Mouse (Mus musculus) testis, adult 10 weeks (tissue): ENCODE measurements around the gene Dusp15. TPM values are rescaled to one million over a fixed set of nuclear protein-coding genes. Genes with fewer than 3 reads are reported as not detected.

Experiments
- polyA plus RNA-seq: library from polyadenylated mRNA; stranded (reverse); fragments of 350-450 nt; fragmentation: Illumina TruSeq; extraction: RNeasy Lipid Tissue Mini Kit (QIAGEN cat#74804); gene quantifications from one replicate; pipeline ENCODE4 v1.2.3, GENCODE M21; 2014; ENCODE audit warnings: low read depth, low replicate concordance

The Dusp15 gene
- polyA plus RNA-seq, result 77.7 TPM

GRCm38 (mm10) chr2:152951065-152951849 is at the start of gene Dusp15:
TSS of gene Dusp15 (minus strand) at chr2:152951698.

GRCm38 (mm10) chr2:152962091-152962793 is 10.7 kb upstream of the Dusp15 start, which contains the start of gene Ttll9:
TSS of gene Ttll9 (plus strand) at chr2:152962485.

GRCm38 (mm10) chr2:152933048-152933447 is 18.4 kb downstream of the Dusp15 start, which contains the start of gene Foxs1:
TSS of gene Foxs1 (minus strand) at chr2:152933208.

GRCm38 (mm10) chr2:152911031-152911430 is 40.5 kb downstream of the Dusp15 start, which contains the start of gene Mylk2:
TSS of gene Mylk2 (plus strand) at chr2:152911352.

Other genes with a start within 250 kb of the Dusp15 start
- gene Id1, start 215.4 kb downstream of the Dusp15 start, polyA plus RNA-seq, result 1.1 TPM
- not detected for gene Cox4i2, start 197.5 kb downstream of the Dusp15 start, polyA plus RNA-seq
- gene Bcl2l1, start 120.0 kb downstream of the Dusp15 start, polyA plus RNA-seq, result 42.9 TPM
- gene Tpx2, start 103.7 kb downstream of the Dusp15 start, polyA plus RNA-seq, result 63.4 TPM
- not detected for gene Mylk2, start 40.3 kb downstream of the Dusp15 start, polyA plus RNA-seq
- gene Foxs1, start 18.5 kb downstream of the Dusp15 start, polyA plus RNA-seq, result not detected
- gene Ttll9, start 10.8 kb upstream of the Dusp15 start, polyA plus RNA-seq, result 20.4 TPM
- gene Pdrg1, start 63.7 kb upstream of the Dusp15 start, polyA plus RNA-seq, result 24.4 TPM
- not detected for gene Xkr7, start 80.2 kb upstream of the Dusp15 start, polyA plus RNA-seq
- 0.15 TPM for gene Ccm2l, start 114.3 kb upstream of the Dusp15 start, polyA plus RNA-seq
- gene Hck, start 156.8 kb upstream of the Dusp15 start, polyA plus RNA-seq, result not detected
- gene Tm9sf4, start 209.6 kb upstream of the Dusp15 start, polyA plus RNA-seq, result 22.3 TPM